Mouse (Mus musculus) CH12.LX (cell line): ENCODE results near the gene 2700097O09Rik. TPM values are rescaled to one million over a fixed set of nuclear protein-coding genes. Genes with fewer than 3 reads are reported as not detected.
"Not testable (repeated sequence)": the region's sequence is repeated elsewhere in the genome, so short reads cannot be mapped to it uniquely, and the experiment has no call there.

Experiments used
- DNase-seq: peaks from one replicate; pipeline ENCODE4 v3.0.0-alpha.2; 2013; ENCODE audit errors: extremely low read depth
- H3K27ac ChIP-seq: 2 replicates; pipeline ENCODE4 v1.5.1; 2012; ENCODE audit warnings: low read depth, mild to moderate bottlenecking, control low read depth, moderate library complexity; ENCODE audit not compliant: insufficient read depth
- H3K27me3 ChIP-seq: replicated peaks from 2 replicates; pipeline ENCODE3; 2012; ENCODE audit warnings: inconsistent platforms
- H3K36me3 ChIP-seq, 2 experiments: replicated peaks in 1 of 2; 2 replicates each; pipeline versions ENCODE3 to v1.6.1; 2012; ENCODE audit warnings: inconsistent platforms in 1 of 2, low read length in 1 of 2, mild to moderate bottlenecking in 1 of 2, mixed read lengths in 1 of 2, moderate library complexity in 1 of 2; ENCODE audit not compliant: control insufficient read depth in 1 of 2, insufficient read depth in 1 of 2
- H3K4me1 ChIP-seq, 2 experiments: 2 replicates each; pipeline ENCODE4 v1.6.1; 2012; ENCODE audit warnings: inconsistent platforms in 1 of 2, moderate library complexity in 1 of 2; ENCODE audit not compliant: insufficient read depth in 2 of 2, control insufficient read depth in 1 of 2
- H3K4me2 ChIP-seq: 2 replicates; pipeline ENCODE4 v1.6.1; 2012; ENCODE audit warnings: low read depth, mild to moderate bottlenecking, control low read depth; ENCODE audit not compliant: poor library complexity, insufficient read depth, severe bottlenecking
- H3K4me3 ChIP-seq, 3 experiments: fragments of 150-350 bp in 1 of 3; sonication (generic) in 1 of 3; replicated peaks in 1 of 3; 2 replicates each; pipeline versions ENCODE3 to v1.5.1; 2011 to 2012; ENCODE audit warnings: low read depth in 2 of 3, low read length in 2 of 3, mild to moderate bottlenecking in 2 of 3, moderate library complexity in 2 of 3, control low read depth in 1 of 3, improper control_type of control experiment in 1 of 3, inconsistent platforms in 1 of 3, mixed read lengths in 1 of 3; ENCODE audit not compliant: poor library complexity in 1 of 3
- H3K79me2 ChIP-seq: replicated peaks from 2 replicates; pipeline ENCODE4 v1.6.1; 2012; ENCODE audit warnings: mild to moderate bottlenecking, moderate library complexity; ENCODE audit not compliant: control insufficient read depth, poor library complexity, insufficient read depth, severe bottlenecking; ENCODE audit errors: extremely low read depth
- H3K9ac ChIP-seq: 2 replicates; pipeline ENCODE4 v1.6.1; 2012; ENCODE audit warnings: low read depth, mild to moderate bottlenecking, control low read depth, moderate library complexity; ENCODE audit not compliant: insufficient read depth
- H3K9me3 ChIP-seq: replicated peaks from 2 replicates; pipeline ENCODE3; 2012; ENCODE audit warnings: low read length, inconsistent platforms, mixed read lengths
- BHLHE40 ChIP-seq: IDR thresholded peaks from 2 replicates; pipeline ENCODE4 v1.6.1; 2011; ENCODE audit warnings: mild to moderate bottlenecking, low read depth, low read length, improper control_type of control experiment
- CHD1 ChIP-seq: IDR thresholded peaks from 2 replicates; pipeline ENCODE4 v1.6.1; 2012; ENCODE audit warnings: low read depth, low read length, improper control_type of control experiment, inconsistent platforms
- CHD2 ChIP-seq: IDR thresholded peaks from 2 replicates; pipeline ENCODE4 v1.6.1; 2011; ENCODE audit warnings: low read length, improper control_type of control experiment
- CTCF ChIP-seq, 2 experiments: IDR thresholded peaks in 1 of 2; conservative IDR thresholded peaks in 1 of 2; 2 replicates each; pipeline ENCODE4 v1.5.1; 2011 to 2012; ENCODE audit warnings: low read depth in 2 of 2, low read length in 2 of 2, improper control_type of control experiment in 1 of 2, inconsistent platforms in 1 of 2, mild to moderate bottlenecking in 1 of 2, moderate library complexity in 1 of 2
- E2F4 ChIP-seq: IDR thresholded peaks from 2 replicates; pipeline ENCODE4 v1.6.1; 2011; ENCODE audit warnings: low read depth, low read length, improper control_type of control experiment; ENCODE audit not compliant: insufficient replicate concordance
- ETS1 ChIP-seq: conservative IDR thresholded peaks from 2 replicates; pipeline ENCODE4 v1.6.1; 2012; ENCODE audit warnings: low read depth, mild to moderate bottlenecking, inconsistent platforms, low read length, improper control_type of control experiment, moderate library complexity
- GABPA ChIP-seq: IDR thresholded peaks from 2 replicates; pipeline ENCODE4 v1.6.1; 2012; ENCODE audit warnings: low read depth, low read length, improper control_type of control experiment, inconsistent platforms; ENCODE audit not compliant: insufficient replicate concordance
- HCFC1 ChIP-seq: IDR thresholded peaks from 2 replicates; pipeline ENCODE4 v1.6.1; 2012; ENCODE audit warnings: low read depth, mild to moderate bottlenecking, inconsistent platforms, low read length, improper control_type of control experiment
- JUND ChIP-seq: conservative IDR thresholded peaks from 2 replicates; pipeline ENCODE4 v1.6.1; 2011; ENCODE audit warnings: low read depth, low read length, improper control_type of control experiment
- KAT2A ChIP-seq: IDR thresholded peaks from 2 replicates; pipeline ENCODE4 v1.6.1; 2012; ENCODE audit warnings: low read length, improper control_type of control experiment, inconsistent platforms; ENCODE audit not compliant: insufficient replicate concordance
- MAFK ChIP-seq: IDR thresholded peaks from 2 replicates; pipeline ENCODE4 v1.6.1; 2011; ENCODE audit warnings: low read length, improper control_type of control experiment; ENCODE audit not compliant: insufficient replicate concordance
- MAZ ChIP-seq: IDR thresholded peaks from 2 replicates; pipeline ENCODE4 v1.6.1; 2012; ENCODE audit warnings: low read depth, mild to moderate bottlenecking, inconsistent platforms, low read length, improper control_type of control experiment, moderate library complexity
- MEF2A ChIP-seq: IDR thresholded peaks from 2 replicates; pipeline ENCODE4 v1.6.1; 2014; ENCODE audit warnings: low read depth, mild to moderate bottlenecking, inconsistent platforms, low read length, improper control_type of control experiment, borderline replicate concordance
- MYC ChIP-seq: IDR thresholded peaks from 2 replicates; pipeline ENCODE4 v1.6.1; 2011; ENCODE audit warnings: low read depth, mild to moderate bottlenecking, improper control_type of control experiment, low read length
- NRF1 ChIP-seq: IDR thresholded peaks from 2 replicates; pipeline ENCODE4 v1.6.1; 2014; ENCODE audit warnings: low read depth, mild to moderate bottlenecking, inconsistent platforms, low read length, improper control_type of control experiment, moderate library complexity
- PAX5 ChIP-seq: IDR thresholded peaks from 2 replicates; pipeline ENCODE4 v1.6.1; 2012; ENCODE audit warnings: low read length, inconsistent platforms, mixed read lengths
- POLR2A ChIP-seq: IDR thresholded peaks from 2 replicates; pipeline ENCODE4 v1.6.1; 2011; ENCODE audit warnings: low read depth, mild to moderate bottlenecking, improper control_type of control experiment, low read length
- RCOR1 ChIP-seq: conservative IDR thresholded peaks from 2 replicates; pipeline ENCODE4 v1.6.1; 2012; ENCODE audit warnings: low read depth, mild to moderate bottlenecking, inconsistent platforms, low read length, improper control_type of control experiment
- UBTF ChIP-seq: IDR thresholded peaks from 2 replicates; pipeline ENCODE4 v1.6.1; 2012; ENCODE audit warnings: low read depth, mild to moderate bottlenecking, inconsistent platforms, low read length, improper control_type of control experiment, moderate library complexity
- USF1 ChIP-seq: IDR thresholded peaks from 2 replicates; pipeline ENCODE4 v1.6.1; 2014; ENCODE audit warnings: low read depth, mild to moderate bottlenecking, inconsistent platforms, low read length, improper control_type of control experiment
- USF2 ChIP-seq: conservative IDR thresholded peaks from 2 replicates; pipeline ENCODE4 v1.6.1; 2011; ENCODE audit warnings: low read depth, low read length, improper control_type of control experiment
- ZC3H11A ChIP-seq: IDR thresholded peaks from 2 replicates; pipeline ENCODE4 v1.6.1; 2012; ENCODE audit warnings: low read depth, mild to moderate bottlenecking, inconsistent platforms, low read length, improper control_type of control experiment
- ZKSCAN1 ChIP-seq: IDR thresholded peaks from 2 replicates; pipeline ENCODE4 v1.6.1; 2012; ENCODE audit warnings: low read depth, inconsistent platforms, low read length, improper control_type of control experiment, borderline replicate concordance
- ZNF384 ChIP-seq: IDR thresholded peaks from 2 replicates; pipeline ENCODE4 v1.6.1; 2012; ENCODE audit warnings: low read depth, low read length, improper control_type of control experiment, inconsistent platforms
- dilution Hi-C: fragments of 300-500 bp; cut with MboI; formaldehyde crosslinking; loops from 2 replicates; pipeline ENCODE4 v1.14.3; 2020; ENCODE audit warnings: low sequenced_read_pairs; ENCODE audit not compliant: extremely low pct_unique_long_range_greater_than_20kb, extremely low pct_ligation_motif_present
- in situ Hi-C: fragments of 300-500 bp; cut with MboI; formaldehyde crosslinking; loops from 3 replicates; pipeline ENCODE4 v1.14.3; 2019; ENCODE audit warnings: low sequenced_read_pairs, low pct_ligation_motif_present, low pct_unique_long_range_greater_than_20kb, mixed read lengths
- polyA plus RNA-seq: library from polyadenylated mRNA; unstranded; fragments of >175 nt; gene quantifications from 2 replicates; pipeline ENCODE4 v1.2.1, GENCODE M21; 2012; ENCODE audit warnings: low read depth; ENCODE audit not compliant: insufficient read length
- total RNA-seq, 2 experiments: library from RNA; depleted of rRNA; stranded (reverse); fragments of 300-350 nt in 1 of 2; fragments of >200 nt in 1 of 2; gene quantifications; 2 replicates each; pipeline ENCODE4 v1.2.3; 2012 to 2014

The 2700097O09Rik gene
- total and polyA plus RNA-seq, 3 experiments, result 13.7 to 35.9 (median 14.8) TPM

DNA sequence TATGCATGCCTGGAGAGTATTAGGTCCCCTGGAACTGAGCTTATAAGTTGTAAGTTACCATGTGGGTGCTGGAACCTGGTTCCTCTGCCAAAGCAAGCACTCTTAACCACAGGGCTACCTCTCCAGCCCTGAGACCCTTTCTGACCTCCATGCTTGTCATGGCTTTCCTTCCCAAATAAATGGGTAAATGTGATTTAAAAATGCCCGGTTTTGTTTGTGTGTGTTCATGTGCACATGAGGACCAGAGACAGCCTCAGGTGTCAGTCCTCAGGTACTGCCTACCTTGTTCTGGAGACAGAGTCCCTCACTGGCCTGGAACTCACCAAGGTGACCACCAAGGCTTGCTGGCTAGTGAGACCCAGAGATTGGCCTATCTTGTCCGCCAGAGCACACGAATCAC, 75.5 kb downstream of the 2700097O09Rik start:
- H3K27ac ChIP-seq, result no peak overlapping the region
- TF ChIP-seq ZNF384 (no peak), KAT2A (no peak), RCOR1 (no peak), USF2 (no peak), CHD2 (no peak)
- TF ChIP-seq, all 38 proteins: peak for 0
- Histone ChIP-seq H3K9me3 (peaks cover 5% of the 10 kb centered on the region), H3K9ac (no peak overlapping the region), H3K79me2 (no peaks in the 10 kb centered on the region), H3K4me2 (no peak overlapping the region), H3K4me1 (no peaks in the 10 kb centered on the region), H3K4me3 (no peak overlapping the region), H3K27me3 (no peaks in the 10 kb centered on the region), H3K36me3 (no peaks in the 10 kb centered on the region)
- in situ Hi-C loops (no loop called here), dilution Hi-C loops (no loop called here)
- DNase-seq, result no peak

DNA sequence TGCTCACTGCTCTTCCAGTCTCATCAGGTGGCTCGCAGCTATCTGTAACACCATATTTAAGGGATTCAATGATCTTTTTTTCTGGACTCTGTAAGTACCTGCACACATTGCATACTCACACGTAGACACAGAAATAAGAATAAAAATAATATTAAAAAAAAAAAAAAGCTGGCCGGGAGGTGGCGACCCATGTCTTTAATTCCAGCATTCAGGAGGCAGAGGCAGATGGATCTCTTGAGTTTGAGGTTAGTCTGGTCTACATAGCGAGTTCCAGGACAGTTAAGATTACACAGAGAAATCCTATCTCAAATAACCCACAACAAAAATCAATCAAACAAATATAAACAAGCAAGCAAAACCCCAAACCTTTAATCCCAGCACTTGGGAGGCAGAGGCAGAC, 76.1 kb downstream of the 2700097O09Rik start:
- no peak for TF ChIP-seq ETS1
- TF ChIP-seq HCFC1, result no peak
- TF ChIP-seq PAX5, result no peak
- no peak for TF ChIP-seq MYC
- no peak for TF ChIP-seq NRF1
- TF ChIP-seq ZNF384, result no peak
- TF ChIP-seq BHLHE40, result no peak
- no peak for TF ChIP-seq CHD1
- TF ChIP-seq MEF2A, result no peak
- TF ChIP-seq POLR2A, result no peak
- no peak for TF ChIP-seq JUND
- no peak for TF ChIP-seq MAZ
- no peak for TF ChIP-seq USF1
- no peak for TF ChIP-seq GABPA
- TF ChIP-seq CTCF (conservative IDR thresholded peaks at IDR 0.05 in 1 of 2, IDR thresholded peaks at IDR 0.05 in 1 of 2; ENCODE audit: low read depth in 2 of 2, low read length in 2 of 2), result no peak
- no peak for TF ChIP-seq E2F4
- TF ChIP-seq ZKSCAN1, result no peak
- TF ChIP-seq MAFK, result no peak
- no peak for TF ChIP-seq UBTF
- no peak for TF ChIP-seq ZC3H11A
- in situ Hi-C loops (no loop called here), dilution Hi-C loops (no loop called here)
- no peak for DNase-seq
- H3K36me3 ChIP-seq, result no peaks in the 10 kb centered on the region
- peaks cover 0 to 5% of the 10 kb centered on the region in 2 experiments; a peak in 2 of 4 replicates for H3K4me1 ChIP-seq
- no peaks in the 10 kb centered on the region for H3K79me2 ChIP-seq
- H3K27ac ChIP-seq, result no peak overlapping the region
- H3K27me3 ChIP-seq, result no peaks in the 10 kb centered on the region
- H3K9ac ChIP-seq, result no peak overlapping the region
- peaks cover 5% of the 10 kb centered on the region for H3K9me3 ChIP-seq
- H3K4me2 ChIP-seq, result no peak overlapping the region
- no peak overlapping the region for H3K4me3 ChIP-seq

DNA sequence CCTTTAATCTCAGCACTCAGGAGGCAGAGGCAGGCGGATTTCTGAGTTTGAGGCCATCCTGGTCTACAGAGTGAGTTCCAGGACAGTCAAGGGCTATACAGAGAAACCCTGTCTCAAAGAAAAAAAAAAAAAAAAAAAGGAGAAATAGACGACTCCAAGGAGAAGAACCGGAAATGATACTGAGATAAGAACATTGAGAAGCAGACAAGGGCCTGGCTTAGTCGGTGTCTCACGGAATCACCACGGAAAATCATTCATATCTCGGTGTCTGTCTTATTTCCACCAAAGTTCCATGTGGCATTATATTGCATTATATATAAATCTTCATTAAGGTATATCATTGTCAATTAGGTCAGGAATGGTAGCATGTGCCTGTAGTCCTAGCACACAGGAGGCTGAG, 77.4 kb downstream of the 2700097O09Rik start:
- DNase-seq, H3K27me3 ChIP-seq, H3K36me3 ChIP-seq, H3K27ac ChIP-seq, H3K79me2 ChIP-seq, H3K9ac ChIP-seq, H3K9me3 ChIP-seq, H3K4me3 ChIP-seq, H3K4me2 ChIP-seq, in situ Hi-C loops, dilution Hi-C loops: not testable (repeated sequence)
- peaks cover 10 to 18% of the 10 kb centered on the region in 2 experiments for H3K4me1 ChIP-seq
